Mouse (Mus musculus) c-Kit-negative CD71-positive TER-119-positive erythroid progenitor cells, embryonic 14.5 days (primary cell): ENCODE data around the gene Ugt1a6a.
"Not testable (repeated sequence)": the region's sequence is repeated elsewhere in the genome, so short reads cannot be mapped to it uniquely, and the experiment has no call there.

ENCODE experiments used
- DNase-seq: peaks from one replicate; pipeline ENCODE4 v3.0.0-alpha.2; 2013; ENCODE audit warnings: low read depth, low spot score

Ugt1a6a gene

GRCm38 (mm10) chr1:88134457-88135011 is at the start of gene Ugt1a6a:
Ugt1a6a (plus strand) TSS chr1:88134809.
- DNase-seq: not testable (repeated sequence)

DNA sequence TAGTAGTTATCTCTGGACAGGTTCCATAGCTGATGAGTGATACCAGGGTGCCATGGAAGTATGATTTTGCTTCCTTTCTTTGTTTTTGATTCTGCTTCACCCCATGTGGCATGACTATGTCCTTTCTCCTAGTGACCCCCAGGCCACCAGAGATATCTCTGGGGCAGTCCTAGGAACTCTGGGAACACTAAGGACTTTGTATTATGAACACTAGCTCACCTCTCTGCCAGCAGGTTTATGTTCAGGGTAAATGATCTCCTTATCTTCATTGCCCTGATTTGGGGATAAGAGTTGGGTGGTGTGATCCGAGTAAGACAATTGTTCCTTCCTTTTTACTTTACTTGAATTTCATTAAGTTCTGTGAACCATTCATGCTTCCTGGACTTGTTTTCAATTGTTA is 48.5 kb upstream of the Ugt1a6a start:
- DNase-seq: no peak

DNA sequence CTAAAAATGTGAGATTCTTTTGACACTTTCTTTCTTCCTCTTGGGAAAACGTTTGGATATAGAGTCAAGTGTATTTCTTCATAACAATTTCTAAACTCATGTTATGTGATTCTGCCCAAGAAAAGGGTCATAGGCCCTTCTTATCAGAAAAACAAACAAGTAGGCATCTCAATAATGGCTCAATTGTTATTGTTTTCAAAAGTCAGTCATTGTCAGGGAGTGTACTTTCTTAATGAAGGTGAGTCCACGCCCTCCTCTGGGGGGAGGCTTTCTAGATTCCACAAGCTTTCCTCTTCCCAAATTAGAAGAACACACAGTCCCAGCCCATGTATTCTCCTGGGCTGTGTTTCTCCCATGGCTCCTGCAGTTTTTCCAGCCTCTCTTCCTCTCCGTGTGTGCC is 47.1 kb upstream of the Ugt1a6a start, which contains the start of gene Ugt1a8:
Ugt1a8 (plus strand) TSS at position 301 of the 400 bp plus-strand sequence.
- no peak for DNase-seq

DNA sequence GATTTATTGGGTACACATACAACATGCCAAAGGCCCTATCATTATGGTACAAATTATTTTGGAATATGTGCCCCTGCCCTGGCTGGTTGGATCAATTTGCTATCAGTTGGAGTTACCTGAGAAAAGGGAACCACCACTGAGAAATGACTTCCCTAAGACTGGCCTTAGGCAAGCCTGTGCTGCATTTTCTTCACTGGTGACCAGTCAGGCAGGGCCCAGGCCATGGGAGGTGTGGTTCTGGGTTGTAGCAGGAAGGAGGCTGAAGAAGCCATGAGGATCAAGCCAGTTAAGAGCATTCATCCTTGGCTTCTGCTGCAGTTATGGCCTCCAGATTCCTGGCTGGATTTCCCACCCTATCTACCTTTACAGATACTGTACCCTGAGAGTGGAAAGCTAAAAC is 42.3 kb upstream of the Ugt1a6a start:
- no peak for DNase-seq

GRCm38 (mm10) chr1:88094270-88094676 is 40.3 kb upstream of the Ugt1a6a start:
- DNase-seq: not testable (repeated sequence)

DNA sequence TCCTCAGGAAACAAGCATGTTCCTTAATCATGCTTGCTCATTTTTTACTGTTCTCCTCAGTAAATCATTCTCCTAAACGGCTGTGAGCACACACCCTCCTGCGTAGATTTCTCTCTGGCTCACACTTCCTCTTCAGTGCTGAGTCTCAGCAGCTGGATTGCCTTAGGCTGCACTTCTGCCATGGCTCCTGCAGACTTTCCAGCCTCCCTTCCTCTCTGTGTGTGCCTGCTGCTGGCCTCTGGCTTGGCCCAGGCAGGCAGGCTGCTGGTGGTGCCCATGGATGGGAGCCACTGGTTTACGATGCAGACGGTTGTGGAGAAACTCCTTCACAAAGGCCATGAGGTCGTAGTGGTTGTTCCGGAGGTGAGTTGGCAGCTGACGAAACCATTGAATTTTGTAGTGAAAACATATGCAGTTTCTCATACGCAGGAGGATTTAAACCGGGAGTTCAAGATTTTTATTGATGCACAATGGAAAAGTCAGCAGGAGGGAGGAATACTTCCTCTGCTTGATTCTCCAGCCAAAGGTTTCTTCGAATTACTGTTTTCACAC is 39.6 kb upstream of the Ugt1a6a start, which contains the start of gene Ugt1a7c:
Ugt1a7c (plus strand) TSS at position 122 of the 552 bp plus-strand sequence.
- DNase-seq: no peak

- DNase-seq: not testable (repeated sequence)
Measured at GRCm38 (mm10) chr1:88098546-88098945, 36.1 kb upstream of the Ugt1a6a start.

GRCm38 (mm10) chr1:88099691-88100090 is 34.9 kb upstream of the Ugt1a6a start:
- not testable (repeated sequence) for DNase-seq

DNA sequence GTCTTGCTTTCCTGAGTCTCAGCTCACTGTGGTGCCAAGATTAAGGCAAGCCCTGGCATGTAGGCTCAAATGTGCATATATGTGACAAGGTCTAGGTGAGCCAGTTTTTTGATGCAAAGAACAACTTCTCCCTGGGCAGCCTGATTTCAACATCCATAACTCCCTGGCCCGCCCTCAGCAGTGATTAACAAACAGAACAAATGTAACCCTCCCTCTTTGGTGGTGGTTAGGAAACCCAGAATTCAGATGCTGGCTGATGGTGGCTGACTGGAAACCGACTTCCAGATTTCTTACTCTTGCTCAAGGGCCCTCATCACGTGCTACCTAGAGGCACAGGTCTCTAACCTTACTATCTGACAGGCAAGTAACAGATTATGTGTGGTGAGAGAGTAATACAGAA is 31.6 kb upstream of the Ugt1a6a start, which contains the start of gene Ugt1a6b:
Ugt1a6b (plus strand) TSS at position 234 of the 400 bp plus-strand sequence.
- not testable (repeated sequence) for DNase-seq

GRCm38 (mm10) chr1:88103697-88104468 is 30.7 kb upstream of the Ugt1a6a start:
- DNase-seq: not testable (repeated sequence)

- DNase-seq: no peak
Measured at GRCm38 (mm10) chr1:88104667-88105430, 29.8 kb upstream of the Ugt1a6a start.

GRCm38 (mm10) chr1:88105656-88106055 is 29.0 kb upstream of the Ugt1a6a start:
- no peak for DNase-seq

GRCm38 (mm10) chr1:88109027-88109557 is 25.5 kb upstream of the Ugt1a6a start:
- not testable (repeated sequence) for DNase-seq

GRCm38 (mm10) chr1:88109604-88110003 is 25.0 kb upstream of the Ugt1a6a start:
- not testable (repeated sequence) for DNase-seq

GRCm38 (mm10) chr1:88112769-88113168 is 21.8 kb upstream of the Ugt1a6a start:
- DNase-seq: not testable (repeated sequence)

- not testable (repeated sequence) for DNase-seq
Measured at GRCm38 (mm10) chr1:88120550-88120949, 14.1 kb upstream of the Ugt1a6a start.

GRCm38 (mm10) chr1:88121521-88121920 is 13.1 kb upstream of the Ugt1a6a start:
- not testable (repeated sequence) for DNase-seq

DNA sequence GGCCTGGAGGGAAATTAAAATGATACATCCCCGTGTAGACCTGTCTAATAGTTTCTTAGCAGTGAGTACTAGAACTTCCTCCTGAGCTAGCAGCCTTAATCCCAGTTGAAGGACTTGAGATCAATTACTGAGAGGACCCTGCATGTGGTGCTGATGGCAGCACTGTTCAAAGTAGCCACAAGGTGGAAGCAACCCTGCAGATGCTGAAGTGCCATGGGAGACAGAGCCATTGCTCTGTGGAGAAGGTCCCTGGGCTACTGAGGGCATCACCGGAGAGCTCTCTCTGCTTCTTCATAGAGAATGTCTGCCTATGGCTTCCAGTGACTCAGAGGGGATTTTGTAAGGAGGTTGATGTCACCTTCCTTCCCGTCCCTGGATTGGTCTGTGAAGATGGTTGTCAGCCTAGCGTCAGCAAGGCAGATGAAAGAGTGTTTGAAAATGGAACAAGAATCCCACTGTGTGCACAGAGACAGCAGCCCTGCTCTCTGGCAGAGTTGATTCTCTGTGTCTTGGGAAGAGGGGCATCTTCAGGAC is 8.7 kb upstream of the Ugt1a6a start:
- DNase-seq: not testable (repeated sequence)

DNA sequence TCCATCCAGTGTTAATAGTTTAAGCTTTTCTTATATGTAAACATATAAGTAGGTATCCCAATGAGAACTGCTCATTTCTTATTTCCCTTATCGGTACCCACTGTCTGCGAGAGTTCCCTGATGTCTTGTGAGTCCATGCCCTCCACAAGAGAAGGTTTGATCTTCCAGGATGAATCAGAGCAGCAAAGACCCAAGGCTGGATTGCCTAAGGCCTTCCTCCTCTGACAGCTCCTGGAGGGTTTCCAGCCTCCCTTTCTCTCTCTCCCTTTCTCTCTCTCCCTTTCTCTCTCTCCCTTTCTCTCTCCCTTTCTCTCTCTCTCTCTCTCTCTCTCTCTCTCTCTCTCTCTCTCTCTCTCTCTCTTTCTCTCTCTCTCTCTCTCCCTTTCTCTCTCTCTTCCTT is 5.5 kb upstream of the Ugt1a6a start:
- not testable (repeated sequence) for DNase-seq

- not testable (repeated sequence) for DNase-seq
Measured at GRCm38 (mm10) chr1:88130223-88130622, 4.4 kb upstream of the Ugt1a6a start.

DNA sequence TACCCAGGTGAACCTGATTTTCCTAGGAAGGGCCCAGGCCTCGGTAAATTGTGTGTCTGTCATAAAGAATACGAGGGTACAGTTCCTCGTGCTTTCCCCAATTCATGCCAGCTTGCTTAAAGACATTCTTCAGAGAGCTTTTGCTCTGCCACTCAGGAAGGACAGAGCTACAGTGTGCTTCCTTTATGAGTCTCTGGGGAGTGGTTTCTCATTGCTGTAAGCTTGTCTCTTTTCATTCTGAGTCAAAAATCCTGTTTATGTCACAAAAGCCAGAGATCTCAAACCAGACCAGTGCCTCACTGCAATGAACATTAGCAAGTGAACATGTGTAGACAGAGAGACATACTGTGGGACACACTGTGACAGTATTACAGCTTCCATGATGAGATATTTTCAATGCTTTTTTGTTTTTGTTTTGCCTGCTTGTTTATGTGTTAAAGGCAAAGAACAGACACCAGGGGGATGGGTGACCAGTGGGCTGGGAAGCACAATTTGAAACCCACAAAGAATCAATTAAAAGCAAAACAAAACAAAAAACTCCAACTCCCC is 627 bp upstream of the Ugt1a6a start:
- DNase-seq: no peak
